Mouse (Mus musculus) cerebellum, adult 2 months (tissue): ENCODE results near the gene Tpst2.

ENCODE experiments used
- CTCF ChIP-seq: fragments of 200-500 bp; IDR thresholded peaks from 2 replicates; pipeline ENCODE4 v1.5.1; 2011; ENCODE audit warnings: low read depth, mild to moderate bottlenecking, control low read depth, low read length, moderate library complexity, borderline replicate concordance; ENCODE audit not compliant: insufficient read depth
- POLR2A ChIP-seq: fragments of 200-500 bp; IDR thresholded peaks from 2 replicates; pipeline ENCODE4 v1.6.1; 2011; ENCODE audit warnings: low read length, control low read depth, borderline replicate concordance; ENCODE audit not compliant: insufficient read depth

DNA sequence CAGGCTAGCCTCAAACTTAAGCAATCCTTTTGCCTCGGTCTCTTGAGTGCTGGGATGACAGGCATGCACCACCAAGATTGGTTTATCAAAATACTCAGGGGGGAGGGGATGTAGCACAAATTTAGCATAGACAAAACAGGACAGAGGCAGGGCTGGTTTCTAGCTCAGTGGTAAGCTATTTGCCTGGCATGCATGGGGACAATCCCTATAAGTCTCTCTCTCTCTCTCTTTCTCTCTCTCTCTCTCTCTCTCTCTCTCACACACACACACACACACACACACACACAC lies 32.3 kb upstream of the Tpst2 start:
- no peak for TF ChIP-seq CTCF
- TF ChIP-seq POLR2A, result no peak
